Mouse (Mus musculus) WW6 (cell line): Measurements from ENCODE around the gene Ccdc12.

Source experiments
- DNase-seq: peaks from one replicate; pipeline ENCODE4 v3.0.0-alpha.2; 2013; ENCODE audit warnings: low read depth, low spot score

The Ccdc12 gene

DNA sequence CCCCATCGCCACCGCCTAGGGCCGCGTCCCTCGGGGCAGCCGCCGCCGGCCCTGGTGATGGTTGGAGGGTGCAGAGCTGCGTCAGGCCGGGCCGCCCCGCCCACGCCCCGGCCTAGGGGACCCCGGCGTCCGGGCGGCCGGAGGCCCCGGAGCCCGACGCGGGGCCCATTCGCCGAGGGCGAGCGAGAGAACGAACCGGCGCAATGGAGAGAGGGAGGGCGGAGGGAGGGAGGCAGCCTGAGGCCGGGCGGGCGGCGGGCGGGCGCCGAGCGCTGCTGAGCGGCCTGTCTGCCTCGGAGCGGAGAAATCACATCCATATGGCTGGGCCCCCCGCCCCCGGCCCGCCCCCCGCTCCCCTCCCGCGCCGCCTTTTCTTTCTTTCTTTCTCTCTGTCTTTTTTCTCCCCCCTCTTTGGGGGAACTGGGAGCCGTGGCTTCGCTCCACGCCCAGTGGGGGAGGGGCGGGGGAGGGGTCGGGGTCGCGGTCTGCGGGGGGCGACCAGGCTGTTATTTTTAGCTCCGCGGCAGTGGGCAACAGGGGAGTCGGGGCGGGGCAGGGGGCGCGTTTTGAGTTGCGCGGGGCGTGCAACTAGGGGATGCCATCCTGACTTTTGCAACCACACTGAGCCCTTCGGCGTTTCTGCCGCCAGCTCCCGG lies 86.1 kb downstream of the Ccdc12 start:
- DNase-seq: no peak

DNA sequence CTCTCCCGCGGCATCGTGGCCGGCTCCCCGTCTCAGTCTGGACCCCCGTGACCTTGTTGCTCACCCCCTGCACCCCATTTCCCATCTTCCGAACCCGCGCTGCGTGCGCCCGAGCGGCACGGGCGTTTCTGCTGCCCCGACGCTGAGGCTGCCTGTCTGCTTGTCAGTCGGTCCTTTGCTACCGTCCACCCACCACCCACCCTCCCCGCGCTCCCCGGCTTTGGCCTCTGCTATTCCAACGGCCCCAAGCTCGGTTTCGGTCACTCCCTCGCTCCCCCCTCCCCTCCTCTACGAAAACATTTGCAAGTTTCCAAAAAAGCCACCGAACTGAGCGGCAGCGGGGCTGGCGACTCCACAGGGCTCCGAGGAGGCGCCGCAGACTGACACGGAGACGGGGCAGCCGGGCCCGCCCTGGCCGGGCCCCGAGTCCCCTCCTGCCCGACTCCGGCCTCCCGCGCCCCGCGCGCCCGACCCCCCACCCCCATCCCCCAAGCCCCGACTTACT lies 86.7 kb downstream of the Ccdc12 start:
- no peak for DNase-seq

DNA sequence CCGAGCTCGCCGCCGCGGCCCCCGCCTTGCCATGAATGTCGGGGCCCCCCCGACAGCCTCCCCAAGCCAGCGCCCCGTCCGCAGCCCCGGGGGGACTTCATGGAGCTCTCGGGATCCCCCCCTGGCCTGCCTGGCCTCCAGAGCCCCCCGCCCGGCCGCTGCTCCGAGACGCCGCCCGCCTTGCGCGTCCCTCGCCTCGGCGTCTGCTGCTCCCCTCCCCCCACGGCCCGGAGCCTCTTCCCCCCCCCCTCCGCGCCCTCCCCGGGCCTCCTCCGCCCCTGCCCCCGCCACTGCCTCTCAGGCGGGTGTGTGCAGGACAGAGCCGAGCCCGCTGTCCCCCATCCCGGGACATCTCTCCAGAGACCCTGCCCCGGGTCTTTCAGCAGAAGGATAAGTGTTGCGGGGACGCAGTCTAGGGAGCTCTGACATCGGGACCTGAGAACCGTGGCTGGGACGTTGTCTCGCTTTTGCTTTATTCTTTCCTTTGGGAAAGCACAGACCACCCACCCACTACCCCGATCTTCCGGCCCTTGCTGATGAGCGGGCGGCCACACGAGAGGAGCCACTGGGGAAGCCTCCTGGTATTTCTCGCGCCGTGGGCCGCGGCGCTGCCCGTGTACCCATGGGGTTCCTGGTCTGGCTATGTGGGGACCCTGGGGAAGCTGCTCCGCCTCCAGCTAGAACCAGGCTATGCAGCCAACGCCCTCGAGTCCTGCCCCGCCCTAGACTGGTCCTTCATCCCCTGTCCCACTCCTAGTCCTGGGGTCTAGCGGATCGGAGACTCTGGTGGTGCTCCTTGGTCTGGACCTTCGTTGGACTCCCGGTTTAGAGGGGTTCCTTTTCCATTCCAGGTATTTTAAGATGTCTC lies 87.4 kb downstream of the Ccdc12 start:
- no peak for DNase-seq

GRCm38 (mm10) chr9:110745752-110746151 lies 89.4 kb downstream of the Ccdc12 start:
- DNase-seq: no peak

- DNase-seq: no peak
Observed at GRCm38 (mm10) chr9:110746238-110746637, 89.9 kb downstream of the Ccdc12 start.

DNA sequence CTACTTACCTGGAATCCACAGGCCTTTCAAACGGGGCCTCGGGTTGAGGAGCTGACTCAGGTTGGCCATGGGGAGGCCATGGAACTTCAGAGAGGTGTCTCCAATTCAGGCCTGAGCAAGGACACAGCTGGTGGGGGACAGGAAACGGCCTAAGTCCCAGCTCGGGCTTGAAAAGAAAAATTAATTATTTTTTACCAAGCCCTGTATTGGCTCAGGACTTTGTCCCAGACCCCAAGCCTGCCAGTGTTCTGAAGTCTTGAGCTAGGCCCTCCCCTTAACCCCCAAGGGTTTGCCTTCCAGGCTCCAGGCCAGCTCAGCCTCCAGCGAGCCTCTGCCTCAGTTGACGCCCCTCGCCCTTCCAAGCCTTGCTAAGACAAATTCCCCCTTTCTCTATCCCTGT lies 90.7 kb downstream of the Ccdc12 start, which contains the start of gene Pth1r:
Gene Pth1r, minus strand, starts transcription at position 185 of the 400 bp plus-strand sequence.
- DNase-seq: no peak

DNA sequence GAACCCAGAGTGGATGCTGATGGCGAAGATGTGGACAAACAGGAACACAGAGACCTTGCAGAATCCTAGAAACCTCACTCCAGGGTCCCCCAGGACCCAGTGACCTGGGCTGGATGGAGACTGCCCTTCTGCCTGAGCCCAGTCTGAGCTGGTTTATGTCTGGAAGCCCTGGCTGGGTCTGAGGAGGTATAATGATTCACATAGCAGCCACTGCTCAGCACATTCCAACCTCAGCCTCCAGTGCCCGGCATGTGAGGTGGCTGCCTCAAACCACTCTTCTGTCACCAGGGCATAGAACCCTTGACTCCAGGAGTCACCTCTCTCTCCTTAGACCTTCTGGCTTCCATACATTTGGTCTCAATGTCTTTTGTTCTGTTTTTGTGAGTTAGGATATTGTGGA lies 92.1 kb downstream of the Ccdc12 start:
- DNase-seq: no peak

DNA sequence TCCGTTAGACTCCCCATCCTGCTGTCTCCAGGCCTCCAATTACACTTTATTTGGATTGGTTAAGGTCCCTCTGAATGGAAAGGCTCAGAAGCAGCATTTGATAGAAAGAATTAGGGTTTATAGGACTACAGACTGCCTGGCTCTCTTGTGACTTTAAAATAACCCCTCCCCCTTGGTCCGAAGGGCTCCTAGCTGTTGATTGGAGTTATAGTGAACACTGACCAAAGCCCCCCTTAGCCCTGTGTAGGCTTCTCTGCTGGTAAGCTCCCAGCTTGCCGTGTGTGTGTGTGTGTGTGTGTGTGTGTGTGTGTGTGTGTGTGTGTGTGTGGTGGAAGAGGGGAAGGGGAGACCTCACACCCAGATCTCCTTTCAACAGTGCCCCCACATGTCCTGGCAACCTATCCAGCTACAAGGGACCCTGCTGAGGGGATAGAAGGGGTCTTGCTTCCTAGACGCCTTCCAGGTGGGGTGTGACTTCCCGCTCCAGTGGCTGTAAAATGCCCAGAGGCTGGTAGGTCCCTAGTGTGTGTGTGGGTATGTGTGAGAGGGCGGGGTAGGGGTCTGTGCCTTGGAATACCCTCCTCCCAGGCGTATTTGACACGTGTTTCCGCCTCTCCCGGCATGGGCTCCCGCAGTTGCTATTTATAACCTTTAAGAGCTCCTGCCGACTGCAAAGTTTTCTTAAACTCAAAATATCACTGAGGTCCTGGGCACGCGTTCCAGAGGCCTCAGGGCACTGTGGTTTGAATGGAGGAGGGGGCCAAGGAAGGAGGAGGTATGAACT lies 94.3 kb downstream of the Ccdc12 start:
- no peak for DNase-seq

GRCm38 (mm10) chr9:110751412-110751811 lies 95.1 kb downstream of the Ccdc12 start:
- no peak for DNase-seq

- no peak for DNase-seq
Observed at GRCm38 (mm10) chr9:110752917-110753435, 96.7 kb downstream of the Ccdc12 start.

DNA sequence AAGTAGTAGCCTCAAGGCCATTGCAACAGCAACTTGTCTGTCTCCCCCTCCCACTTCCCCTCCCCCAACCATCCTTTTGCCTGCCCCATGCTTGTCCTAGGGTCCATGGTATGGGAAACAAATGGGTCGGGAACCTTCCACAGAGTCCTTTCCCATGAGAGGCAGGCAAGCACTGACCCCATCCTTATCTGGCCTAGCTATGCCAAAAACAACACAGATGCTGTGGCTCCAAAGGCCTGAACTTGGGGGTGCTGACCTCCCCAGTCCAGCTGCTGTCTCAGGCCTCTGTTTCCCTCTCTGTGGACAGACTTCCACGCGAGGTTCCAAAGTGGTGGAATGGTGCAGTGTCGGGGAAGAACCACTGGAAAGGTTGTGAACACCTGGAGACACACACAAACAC lies 97.5 kb downstream of the Ccdc12 start:
- no peak for DNase-seq

- no peak for DNase-seq
Observed at GRCm38 (mm10) chr9:110757816-110758215, 101.5 kb downstream of the Ccdc12 start.

- no peak for DNase-seq
Observed at GRCm38 (mm10) chr9:110758605-110759004, 102.3 kb downstream of the Ccdc12 start.

GRCm38 (mm10) chr9:110759265-110759664 lies 103.0 kb downstream of the Ccdc12 start:
- no peak for DNase-seq

DNA sequence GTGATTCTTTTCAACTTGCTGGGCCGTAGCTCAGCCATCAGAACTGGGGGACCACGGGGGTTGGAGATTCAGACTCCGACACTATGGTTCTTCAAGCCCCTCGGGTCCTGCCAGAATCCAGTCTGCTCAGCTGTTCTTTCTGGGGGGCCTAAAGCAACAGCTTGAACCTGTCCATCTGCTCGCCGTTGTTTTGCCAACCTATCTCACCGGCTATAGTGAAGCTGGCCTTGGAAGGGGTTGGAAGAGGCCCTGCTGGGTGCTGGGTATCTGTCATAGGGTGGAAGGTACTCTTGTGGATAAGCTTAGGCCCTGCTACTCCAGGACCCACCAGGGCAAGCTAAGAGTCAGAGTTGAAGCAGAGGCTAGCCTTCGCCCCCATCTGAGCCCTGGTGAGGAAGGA lies 104.6 kb downstream of the Ccdc12 start:
- no peak for DNase-seq
